Mouse (Mus musculus): ENCODE measurements at regions not wholly inside any gene's neighbourhood (a gene's known extent, or its start where the extent isn't known, plus 50 kb on each side); places are given as distances from the start of the nearest gene placed in this dataset.

- WGBS = 66% methylated on average over 9 of the region's 9 CpGs
- H3K4me1 ChIP-seq = peaks cover 42% of the 10 kb centered on the region
- H3K9me3 ChIP-seq = no peaks in the 10 kb centered on the region; the same call in 1 of the 2 replicates
- no peaks in the 10 kb centered on the region for H3K36me3 ChIP-seq
- no peaks in the 10 kb centered on the region for H3K27me3 ChIP-seq (ENCODE audit: insufficient read depth, poor library complexity, severe bottlenecking)
- H3K4me3 ChIP-seq = no peak overlapping the region
- DNase-seq (ENCODE audit: low spot score) = no peak
- H3K27ac ChIP-seq = peak overlapping the region; percentile 47; the same call in 1 of the 2 replicates
Observed at GRCm38 (mm10) chr19:56653292-56653691, 68.7 kb upstream of the Adrb1 start.

- DNase-seq (ENCODE audit: low spot score) = no peak
- Histone ChIP-seq H3K9me3 (no peaks in the 10 kb centered on the region; the same call in 1 of the 2 replicates), H3K27me3 (ENCODE audit: insufficient read depth, poor library complexity, severe bottlenecking) (no peaks in the 10 kb centered on the region), H3K4me3 (no peak overlapping the region), H3K36me3 (no peaks in the 10 kb centered on the region), H3K27ac (no peak overlapping the region), H3K4me1 (peaks cover 29% of the 10 kb centered on the region)
- WGBS = 70% methylated on average over 9 of the region's 9 CpGs
Observed at GRCm38 (mm10) chr19:56655330-56655729, 66.7 kb upstream of the Adrb1 start.

GRCm38 (mm10) chr19:56660566-56661199 is 61.3 kb upstream of the Adrb1 start:
- Histone ChIP-seq H3K4me3 (no peak overlapping the region), H3K4me1 (peaks cover 16% of the 10 kb centered on the region), H3K9me3 (no peaks in the 10 kb centered on the region; the same call in 1 of the 2 replicates), H3K27ac (peak overlapping the region; percentile 3; the same call in 1 of the 2 replicates), H3K27me3 (ENCODE audit: insufficient read depth, poor library complexity, severe bottlenecking) (no peaks in the 10 kb centered on the region), H3K36me3 (no peaks in the 10 kb centered on the region)
- 39% methylated on average over 4 of the region's 4 CpGs for WGBS
- DNase-seq (ENCODE audit: low spot score) = no peak

GRCm38 (mm10) chr19:56663474-56664227 is 58.3 kb upstream of the Adrb1 start:
- Histone ChIP-seq H3K27me3 (ENCODE audit: insufficient read depth, poor library complexity, severe bottlenecking) (no peaks in the 10 kb centered on the region), H3K9me3 (no peaks in the 10 kb centered on the region), H3K4me3 (no peak overlapping the region), H3K36me3 (no peaks in the 10 kb centered on the region), H3K4me1 (peaks cover 20% of the 10 kb centered on the region), H3K27ac (peak overlapping the region; percentile 69)
- 53% methylated on average over 10 of the region's 10 CpGs for WGBS
- DNase-seq (ENCODE audit: low spot score) = no peak

GRCm38 (mm10) chr19:56664307-56664775 is 57.7 kb upstream of the Adrb1 start:
- Histone ChIP-seq H3K36me3 (no peaks in the 10 kb centered on the region), H3K9me3 (no peaks in the 10 kb centered on the region), H3K4me3 (no peak overlapping the region), H3K27ac (peak overlapping the region; percentile 69), H3K4me1 (peaks cover 27% of the 10 kb centered on the region), H3K27me3 (ENCODE audit: insufficient read depth, poor library complexity, severe bottlenecking) (no peaks in the 10 kb centered on the region)
- 53% methylated on average over 10 of the region's 10 CpGs for WGBS
- DNase-seq (ENCODE audit: low spot score) = peak; percentile 77

- 80% methylated on average over 7 of the region's 7 CpGs for WGBS
- no peaks in the 10 kb centered on the region for H3K9me3 ChIP-seq
- no peaks in the 10 kb centered on the region for H3K36me3 ChIP-seq
- peak overlapping the region; percentile 69; the same call in 1 of the 2 replicates for H3K27ac ChIP-seq
- no peak for DNase-seq (ENCODE audit: low spot score)
- no peaks in the 10 kb centered on the region for H3K27me3 ChIP-seq (ENCODE audit: insufficient read depth, poor library complexity, severe bottlenecking)
- H3K4me3 ChIP-seq = no peak overlapping the region
- H3K4me1 ChIP-seq = peaks cover 34% of the 10 kb centered on the region
Observed at GRCm38 (mm10) chr19:56664944-56665663, 56.9 kb upstream of the Adrb1 start.

- Histone ChIP-seq H3K9me3 (no peaks in the 10 kb centered on the region), H3K27ac (no peak overlapping the region), H3K27me3 (ENCODE audit: insufficient read depth, poor library complexity, severe bottlenecking) (no peaks in the 10 kb centered on the region), H3K4me1 (peaks cover 34% of the 10 kb centered on the region), H3K36me3 (no peaks in the 10 kb centered on the region), H3K4me3 (no peak overlapping the region)
- no peak for DNase-seq (ENCODE audit: low spot score)
- WGBS = 72% methylated on average over 1 of the region's 1 CpGs
Observed at GRCm38 (mm10) chr19:56665972-56666371, 56.0 kb upstream of the Adrb1 start.

- peaks cover 34% of the 10 kb centered on the region for H3K4me1 ChIP-seq
- DNase-seq (ENCODE audit: low spot score) = no peak
- 88% methylated on average over 2 of the region's 2 CpGs for WGBS
- no peaks in the 10 kb centered on the region for H3K27me3 ChIP-seq (ENCODE audit: insufficient read depth, poor library complexity, severe bottlenecking)
- no peaks in the 10 kb centered on the region for H3K36me3 ChIP-seq
- H3K4me3 ChIP-seq = no peak overlapping the region
- H3K27ac ChIP-seq = no peak overlapping the region
- H3K9me3 ChIP-seq = no peaks in the 10 kb centered on the region
Observed at GRCm38 (mm10) chr19:56667903-56668302, 54.1 kb upstream of the Adrb1 start.

- WGBS = 32% methylated on average over 7 of the region's 7 CpGs
- Histone ChIP-seq H3K9me3 (no peaks in the 10 kb centered on the region), H3K27me3 (ENCODE audit: insufficient read depth, poor library complexity, severe bottlenecking) (no peaks in the 10 kb centered on the region), H3K27ac (peak overlapping the region; percentile 84), H3K4me1 (peaks cover 25% of the 10 kb centered on the region), H3K4me3 (no peak overlapping the region), H3K36me3 (no peaks in the 10 kb centered on the region)
- DNase-seq (ENCODE audit: low spot score) = peak; percentile 81
Observed at GRCm38 (mm10) chr19:56668991-56669390, 53.0 kb upstream of the Adrb1 start.

GRCm38 (mm10) chr19:56669468-56669867 is 52.5 kb upstream of the Adrb1 start:
- H3K27ac ChIP-seq = peak overlapping the region; percentile 84
- peaks cover 20% of the 10 kb centered on the region for H3K4me1 ChIP-seq
- no peaks in the 10 kb centered on the region for H3K9me3 ChIP-seq
- no peak overlapping the region for H3K4me3 ChIP-seq
- 53% methylated on average over 7 of the region's 7 CpGs for whole genome bisulfite sequencing
- H3K36me3 ChIP-seq = no peaks in the 10 kb centered on the region
- DNase-seq (ENCODE audit: low spot score) = no peak
- H3K27me3 ChIP-seq (ENCODE audit: insufficient read depth, poor library complexity, severe bottlenecking) = no peaks in the 10 kb centered on the region
